Mouse (Mus musculus) ES-E14 (cell line): ENCODE measurements around the gene Mettl24. TPM values are rescaled to one million over a fixed set of nuclear protein-coding genes. Genes with fewer than 3 reads are reported as not detected.

ENCODE experiments used
- DNase-seq: peaks from one replicate; pipeline ENCODE4 v3.0.0-alpha.2; 2013; ENCODE audit warnings: low read depth, low spot score
- H3K27ac ChIP-seq: 2 replicates; pipeline ENCODE4 v1.5.1; 2012; ENCODE audit warnings: low read depth, mild to moderate bottlenecking, low read length, moderate library complexity, mixed read lengths; ENCODE audit not compliant: poor library complexity, insufficient read depth, severe bottlenecking
- H3K36me3 ChIP-seq: 2 replicates; pipeline ENCODE4 v1.6.1; 2012; ENCODE audit warnings: mild to moderate bottlenecking, low read length, moderate library complexity, mixed read lengths; ENCODE audit not compliant: control insufficient read depth, poor library complexity, insufficient read depth, severe bottlenecking
- H3K4me1 ChIP-seq, 2 experiments: fragments of 150-350 bp in 1 of 2; sonication (generic) in 1 of 2; 2 replicates each; pipeline ENCODE4 v1.6.1; 2012; ENCODE audit warnings: low read length in 2 of 2, mild to moderate bottlenecking in 1 of 2, mixed read lengths in 1 of 2; ENCODE audit not compliant: control insufficient read depth in 2 of 2, insufficient read depth in 2 of 2, poor library complexity in 1 of 2
- H3K4me3 ChIP-seq, 2 experiments: fragments of 150-350 bp in 1 of 2; sonication (generic) in 1 of 2; 2 replicates each; pipeline ENCODE4 v1.5.1; 2012; ENCODE audit warnings: low read length in 2 of 2, low read depth in 1 of 2, mild to moderate bottlenecking in 1 of 2, mixed read lengths in 1 of 2; ENCODE audit not compliant: insufficient read depth in 1 of 2, poor library complexity in 1 of 2, severe bottlenecking in 1 of 2
- H3K9ac ChIP-seq: 2 replicates; pipeline ENCODE4 v1.6.1; 2012; ENCODE audit warnings: low read depth, mild to moderate bottlenecking, low read length, mixed read lengths; ENCODE audit not compliant: poor library complexity, insufficient read depth, severe bottlenecking
- H3K9me3 ChIP-seq: fragments of 150-350 bp; sonication (generic); 2 replicates; pipeline ENCODE4 v1.6.1; 2012; ENCODE audit warnings: low read depth, mild to moderate bottlenecking, low read length; ENCODE audit not compliant: control insufficient read depth, insufficient read depth
- CHD2 ChIP-seq: IDR thresholded peaks from 2 replicates; pipeline ENCODE4 v1.6.1; 2014; ENCODE audit warnings: mild to moderate bottlenecking, low read depth, low read length, inconsistent platforms
- HCFC1 ChIP-seq: IDR thresholded peaks from 2 replicates; pipeline ENCODE4 v1.6.1; 2012; ENCODE audit warnings: low read length, inconsistent platforms, borderline replicate concordance; ENCODE audit not compliant: insufficient read depth
- MAFK ChIP-seq: IDR thresholded peaks from 2 replicates; pipeline ENCODE4 v1.6.1; 2014; ENCODE audit warnings: mild to moderate bottlenecking, low read depth, low read length, inconsistent platforms; ENCODE audit not compliant: insufficient read depth
- ZC3H11A ChIP-seq: IDR thresholded peaks from 2 replicates; pipeline ENCODE4 v1.6.1; 2012; ENCODE audit warnings: low read depth, mild to moderate bottlenecking, inconsistent platforms, low read length, borderline replicate concordance
- ZNF384 ChIP-seq: IDR thresholded peaks from 2 replicates; pipeline ENCODE4 v1.6.1; 2012; ENCODE audit warnings: low read depth, low read length, inconsistent platforms
- in situ Hi-C, 2 experiments: fragments of 600-800 bp; cut with MboI; formaldehyde crosslinking; loops; one replicate each; pipeline ENCODE4 v1.15.1; 2025; ENCODE audit warnings: low sequenced_read_pairs in 2 of 2, inconsistent platforms in 1 of 2; ENCODE audit not compliant: unreplicated experiment in 2 of 2
- total RNA-seq: library from RNA; depleted of rRNA; stranded (reverse); fragments of 300-350 nt; gene quantifications from 2 replicates; pipeline ENCODE4 v1.2.3, GENCODE M21; 2012; rRNA removed

Gene Mettl24
- total RNA-seq: 0.40 TPM in 1 of 2 replicates, not detected in the other

GRCm38 (mm10) chr10:40683092-40683867 lies at the start of gene Mettl24:
Gene Mettl24 (plus strand): TSS chr10:40683282.
- Histone ChIP-seq H3K9ac (peak within 1 kb of the TSS; percentile 28), H3K4me3 (peak within 1 kb of the TSS; percentile 63 to 73), H3K4me1 (peaks cover 0 to 2% of the 10 kb centered on the region in 2 experiments; a peak in 1 of 4 replicates), H3K27ac (no peak within 1 kb of the TSS), H3K9me3 (no peaks in the 10 kb centered on the region), H3K36me3 (no peaks in the 10 kb centered on the region)
- DNase-seq: peak; percentile 37
- no peak for TF ChIP-seq ZNF384
- no peak for TF ChIP-seq ZC3H11A
- no peak for TF ChIP-seq MAFK
- no peak for TF ChIP-seq CHD2
- TF ChIP-seq HCFC1: no peak
- in situ Hi-C loops: no loop called here

GRCm38 (mm10) chr10:40637331-40637730 lies 45.8 kb upstream of the Mettl24 start:
- Histone ChIP-seq H3K4me1 (peaks cover 5 to 6% of the 10 kb centered on the region in 2 experiments), H3K9me3 (no peaks in the 10 kb centered on the region), H3K9ac (no peak overlapping the region), H3K36me3 (no peaks in the 10 kb centered on the region), H3K27ac (no peak overlapping the region), H3K4me3 (no peak overlapping the region)
- in situ Hi-C loops: no loop called here
- no peak for DNase-seq
- no peak for TF ChIP-seq CHD2
- no peak for TF ChIP-seq MAFK
- TF ChIP-seq ZNF384: no peak
- no peak for TF ChIP-seq HCFC1
- TF ChIP-seq ZC3H11A: no peak

GRCm38 (mm10) chr10:40638276-40638675 lies 44.8 kb upstream of the Mettl24 start:
- H3K27ac ChIP-seq: no peak overlapping the region
- peaks cover 5 to 6% of the 10 kb centered on the region in 2 experiments for H3K4me1 ChIP-seq
- no peak overlapping the region for H3K9ac ChIP-seq
- no peak overlapping the region for H3K4me3 ChIP-seq
- DNase-seq: no peak
- TF ChIP-seq HCFC1 (no peak), ZNF384 (no peak), ZC3H11A (no peak), MAFK (no peak), CHD2 (no peak)
- no peaks in the 10 kb centered on the region for H3K9me3 ChIP-seq
- H3K36me3 ChIP-seq: no peaks in the 10 kb centered on the region
- in situ Hi-C loops: no loop called here

GRCm38 (mm10) chr10:40638823-40639819 lies 44.0 kb upstream of the Mettl24 start:
- in situ Hi-C loops: no loop called here
- Histone ChIP-seq H3K36me3 (no peaks in the 10 kb centered on the region), H3K4me3 (peak overlapping the region in 1 of 2 experiments; percentile 18; a peak in 3 of 4 replicates), H3K4me1 (peaks cover 5 to 6% of the 10 kb centered on the region in 2 experiments), H3K9ac (0 out of 2 replicates have a peak overlapping the region, but pooled peaks have one; percentile 29), H3K27ac (no peak overlapping the region), H3K9me3 (no peaks in the 10 kb centered on the region)
- TF ChIP-seq ZC3H11A (no peak), ZNF384 (no peak), HCFC1 (no peak), CHD2 (no peak), MAFK (no peak)
- DNase-seq: no peak
